Mouse (Mus musculus): ENCODE measurements around the gene Nudt16l1. TPM values are rescaled to one million over a fixed set of nuclear protein-coding genes. Genes with fewer than 3 reads are reported as not detected.

Nudt16l1 gene
- polyA plus RNA-seq, 1 experiment: 70.3 TPM

GRCm38 (mm10) chr16:4984717-4985116, 46.2 kb downstream of the Nudt16l1 start:
- WGBS: 93% methylated on average over 12 of the region's 12 CpGs
- H3K27me3 ChIP-seq (ENCODE audit: control insufficient read depth, insufficient read depth, low read length): no peaks in the 10 kb centered on the region
- no peak overlapping the region for H3K4me3 ChIP-seq (ENCODE audit: extremely low read depth, insufficient read depth, insufficient read length)
- no peaks in the 10 kb centered on the region for H3K4me1 ChIP-seq (ENCODE audit: control insufficient read depth, insufficient read depth, insufficient read length)
- no peaks in the 10 kb centered on the region for H3K36me3 ChIP-seq (ENCODE audit: control insufficient read depth, insufficient read depth, low read length)
- TF ChIP-seq POLR2A (IDR thresholded peaks at IDR 0.05; ENCODE audit: low read depth, low read length) (no peak), CTCF (IDR thresholded peaks at IDR 0.05; ENCODE audit: extremely low read depth, insufficient read depth, insufficient read length, insufficient replicate concordance) (no peak)
- H3K27ac ChIP-seq (ENCODE audit: insufficient read depth, low read length): no peak overlapping the region
- DNase-seq (ENCODE audit: low read depth in 1 of 2, low spot score in 2 of 2): no peak

Other genes starting within 250 kb of the Nudt16l1 start
- 8.7 and 9.4 TPM in 2 replicates for gene Nmral1, start 219.4 kb upstream of the Nudt16l1 start, polyA plus RNA-seq (2012; rRNA removed)
- 17.2 and 19.8 TPM in 2 replicates for gene Hmox2, start 212.4 kb upstream of the Nudt16l1 start, polyA plus RNA-seq (2012; rRNA removed)
- gene Cdip1, start 148.5 kb upstream of the Nudt16l1 start, polyA plus RNA-seq (2012; rRNA removed): 40.4 and 55.2 TPM in 2 replicates
- not detected in 2 replicates for gene 4930562C15Rik, start 103.3 kb upstream of the Nudt16l1 start, polyA plus RNA-seq (2012; rRNA removed)
- 65.6 and 67.6 TPM in 2 replicates for gene Ubald1, start 58.4 kb upstream of the Nudt16l1 start, polyA plus RNA-seq (2012; rRNA removed)
- 103 and 134 TPM in 2 replicates for gene Mgrn1, start 52.5 kb upstream of the Nudt16l1 start, polyA plus RNA-seq (2012; rRNA removed)
- gene Anks3, start 25.4 kb downstream of the Nudt16l1 start, polyA plus RNA-seq (2012; rRNA removed): 51.5 and 56.3 TPM in 2 replicates
- not detected in 2 replicates for gene Sept12, start 59.1 kb downstream of the Nudt16l1 start, polyA plus RNA-seq (2012; rRNA removed)
- 1.4 and 1.8 TPM in 2 replicates for gene Smim22, start 68.5 kb downstream of the Nudt16l1 start, polyA plus RNA-seq (2012; rRNA removed)
- gene Rogdi, start 74.8 kb downstream of the Nudt16l1 start, polyA plus RNA-seq (2012; rRNA removed): 229 and 300 TPM in 2 replicates
- gene Glyr1, start 111.1 kb downstream of the Nudt16l1 start, polyA plus RNA-seq (2012; rRNA removed): 43.9 and 45.5 TPM in 2 replicates
- 31.2 and 40.3 TPM in 2 replicates for gene Ubn1, start 111.3 kb downstream of the Nudt16l1 start, polyA plus RNA-seq (2012; rRNA removed)
- 0.75 and 0.88 TPM in 2 replicates for gene Ppl, start 193.7 kb downstream of the Nudt16l1 start, polyA plus RNA-seq (2012; rRNA removed)
- gene Sec14l5, start 208.3 kb downstream of the Nudt16l1 start, polyA plus RNA-seq (2012; rRNA removed): 0.53 and 0.55 TPM in 2 replicates

Measured in spleen, adult 2 months (tissue).